Mouse (Mus musculus) spleen, adult 18-20 months (tissue): ENCODE results near the gene Zfp219.
"Not testable (repeated sequence)": the region's sequence is repeated elsewhere in the genome, so short reads cannot be mapped to it uniquely, and the experiment has no call there.

Source experiments
- DNase-seq, 2 experiments: peaks; one replicate each; pipeline ENCODE4 v3.0.0; 2022; ENCODE audit warnings: mixed read lengths in 2 of 2

Gene Zfp219

DNA sequence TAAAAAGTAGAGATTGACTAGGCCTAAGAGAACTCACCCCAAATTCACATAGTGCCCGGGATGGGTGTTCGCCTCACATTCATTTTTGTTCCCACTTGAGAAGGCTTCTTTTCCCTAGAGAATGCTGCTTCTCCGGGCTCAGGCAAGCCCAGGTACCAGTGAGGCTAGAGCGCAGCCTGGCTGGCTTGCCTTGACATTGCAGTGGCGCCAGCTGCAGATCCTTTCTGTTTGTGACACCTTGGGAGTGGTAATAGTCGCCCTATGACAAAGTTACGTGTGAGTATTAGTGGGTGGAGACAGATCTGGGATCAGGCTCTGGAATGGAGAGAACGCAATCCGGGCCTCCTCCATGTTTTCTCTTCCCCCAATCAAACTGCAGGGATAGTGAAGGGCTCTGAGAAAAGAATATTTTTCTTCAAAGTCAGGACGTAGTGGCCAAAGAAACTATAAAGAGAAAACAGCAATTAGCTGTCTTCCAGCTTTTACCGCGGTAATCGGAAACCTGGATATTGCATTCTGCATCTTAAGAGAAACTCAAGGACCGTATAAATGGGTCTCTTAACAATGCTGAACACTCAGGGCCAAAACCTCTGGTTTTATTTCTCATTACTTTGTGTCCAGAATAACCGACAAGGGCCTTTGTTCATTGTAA lies at the start of gene Zfp219:
Gene Zfp219 (minus strand): TSS at position 248 of the 652 bp plus-strand sequence.
- peak; percentile 37 to 51 for DNase-seq

GRCm38 (mm10) chr14:52066135-52066534 lies 45.6 kb upstream of the Zfp219 start:
- no peak for DNase-seq

- no peak for DNase-seq
These were observed 41.3 kb upstream of the Zfp219 start for GRCm38 (mm10) chr14:52061798-52062197.

GRCm38 (mm10) chr14:52060800-52061199 lies 40.3 kb upstream of the Zfp219 start:
- DNase-seq, result no peak

GRCm38 (mm10) chr14:52059982-52060381 lies 39.4 kb upstream of the Zfp219 start:
- no peak for DNase-seq

DNA sequence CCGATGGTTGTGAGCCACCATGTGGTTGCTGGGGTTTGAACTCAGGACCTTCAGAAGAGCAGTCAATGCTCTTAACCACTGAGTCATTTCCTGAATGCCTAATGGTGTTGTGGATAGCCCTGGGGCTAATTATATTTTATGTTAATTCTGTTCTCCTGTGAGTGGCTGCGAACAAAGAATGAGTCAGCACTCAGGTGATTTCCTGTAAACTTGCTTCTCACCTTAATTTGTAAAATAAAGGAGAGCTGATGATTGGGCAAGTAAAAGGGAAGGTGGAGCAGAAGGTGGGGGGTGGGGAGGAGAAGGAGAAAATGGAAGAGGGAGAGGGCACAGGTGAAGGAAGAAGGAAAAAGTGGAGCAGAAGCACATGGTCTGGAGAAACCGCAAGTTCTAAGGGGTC lies 32.2 kb upstream of the Zfp219 start:
- DNase-seq, result not testable (repeated sequence)

DNA sequence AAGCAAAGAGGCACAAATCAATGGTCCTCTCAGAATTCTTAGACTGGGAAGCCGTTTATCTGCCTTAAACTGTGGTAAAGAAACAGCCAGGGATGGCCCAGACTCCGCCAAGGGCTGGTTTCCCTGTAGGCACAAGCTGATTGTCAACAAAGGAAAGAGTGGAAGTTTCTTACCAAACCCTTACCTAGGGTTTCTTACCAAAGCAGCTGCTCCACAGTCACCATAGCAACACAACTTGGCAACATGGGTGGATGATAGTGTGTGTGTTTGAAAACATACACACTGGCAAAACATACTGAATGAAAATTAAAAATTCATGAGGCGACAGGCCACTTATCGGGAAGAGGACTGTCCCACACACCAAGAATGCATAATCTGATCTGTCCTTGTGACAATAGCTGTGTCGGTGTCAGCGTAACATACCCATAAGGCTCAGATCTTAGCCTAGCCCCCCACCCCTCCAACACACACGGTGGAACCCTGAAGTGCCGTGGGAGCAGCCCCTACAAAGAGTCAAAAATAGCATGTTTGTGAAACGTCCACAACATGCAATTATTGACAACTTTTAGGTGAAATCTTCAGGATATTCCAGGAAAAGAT lies 25.5 kb upstream of the Zfp219 start:
- DNase-seq, result no peak

GRCm38 (mm10) chr14:52044901-52045678 lies 24.6 kb upstream of the Zfp219 start:
- DNase-seq, result no peak

DNA sequence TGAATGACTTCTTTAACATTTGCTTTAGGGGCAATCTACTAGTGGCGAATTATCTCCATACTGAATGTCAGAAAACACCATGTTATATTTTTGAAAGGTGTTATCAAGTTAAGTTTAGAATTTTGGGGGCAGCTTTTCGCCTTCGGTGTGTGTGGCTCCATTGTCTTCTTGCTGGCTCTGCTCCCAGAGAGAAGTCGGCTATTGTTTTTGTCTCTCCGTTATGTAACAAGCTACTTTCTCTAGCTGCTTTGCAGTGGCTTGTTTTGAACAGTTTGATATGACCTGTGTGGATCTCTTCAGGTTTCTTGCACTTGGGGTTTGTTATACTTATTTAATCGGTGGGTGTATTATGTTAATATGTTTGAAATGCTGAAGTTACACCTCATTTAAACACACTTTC lies 22.9 kb upstream of the Zfp219 start:
- no peak for DNase-seq

- DNase-seq, result not testable (repeated sequence)
These were observed 21.8 kb upstream of the Zfp219 start, which contains the start of gene Olfr221 for GRCm38 (mm10) chr14:52042359-52042758. TSS of gene Olfr221 (minus strand) at chr14:52042459.

GRCm38 (mm10) chr14:52039332-52039731 lies 18.8 kb upstream of the Zfp219 start:
- DNase-seq, result no peak

DNA sequence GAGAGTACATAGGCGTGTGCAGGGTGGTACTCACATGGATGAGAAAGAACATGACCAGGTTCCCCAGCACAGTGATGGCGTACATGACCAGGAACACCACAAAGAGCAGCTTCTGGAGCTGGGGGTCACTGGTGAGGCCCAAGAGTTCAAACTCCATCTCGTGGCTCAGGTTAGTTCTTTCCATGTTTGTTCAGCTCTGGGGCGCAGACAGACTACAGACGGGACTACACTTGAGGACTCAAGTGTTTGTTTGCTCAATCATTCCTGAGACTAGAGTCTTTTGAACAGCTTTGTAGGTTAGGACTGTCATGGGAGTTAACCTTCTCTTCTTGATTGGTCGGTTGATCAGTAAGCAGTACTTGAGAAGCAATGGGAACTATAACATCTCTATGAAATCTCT lies 15.4 kb upstream of the Zfp219 start:
- no peak for DNase-seq

DNA sequence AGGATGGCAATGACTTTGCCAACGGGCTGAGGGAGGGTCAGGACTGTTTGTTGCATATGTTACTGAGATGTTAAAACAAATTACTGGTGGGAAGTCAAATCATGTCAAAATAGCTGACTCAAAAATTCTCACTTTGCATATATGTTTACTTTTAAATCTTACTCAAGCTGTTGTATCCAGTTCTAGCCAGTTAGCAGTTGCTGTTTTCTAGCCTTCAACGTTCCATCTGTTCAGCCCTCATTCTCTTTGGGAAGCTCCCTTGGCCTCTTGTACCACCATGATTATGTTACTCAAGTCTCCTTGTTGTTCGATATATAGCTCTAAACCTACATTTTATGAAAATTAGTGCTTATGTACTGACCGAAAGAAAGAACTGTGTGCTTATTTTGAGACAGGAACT lies 5.8 kb upstream of the Zfp219 start:
- DNase-seq, result no peak

- DNase-seq, result no peak
These were observed 3.6 kb upstream of the Zfp219 start for GRCm38 (mm10) chr14:52024133-52024532.

- DNase-seq, result peak; percentile 77 to 88
These were observed 2.4 kb upstream of the Zfp219 start for GRCm38 (mm10) chr14:52022709-52023459.

DNA sequence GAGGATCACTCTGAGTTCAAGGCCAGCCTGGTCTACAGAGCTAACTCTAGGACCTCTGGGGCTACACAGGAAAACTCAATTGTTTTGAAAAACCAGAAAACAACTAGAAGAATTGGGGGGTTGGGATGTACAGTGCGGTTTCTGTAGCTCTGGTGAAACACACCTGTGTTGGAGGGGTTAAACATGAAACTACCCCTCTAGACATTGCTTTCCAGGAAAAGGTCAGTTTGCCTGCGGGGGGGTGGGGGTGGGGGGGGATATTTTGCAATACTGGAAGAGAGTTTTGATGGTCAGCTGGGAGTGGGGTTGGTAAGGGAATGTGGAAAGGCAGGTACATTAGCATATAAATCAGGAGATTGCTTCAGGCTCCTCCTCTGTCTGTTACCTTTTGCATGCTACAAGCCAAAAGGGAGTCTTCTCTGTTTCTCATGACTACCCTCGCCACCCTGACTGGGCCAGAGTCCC lies 1.7 kb upstream of the Zfp219 start:
- no peak for DNase-seq

DNA sequence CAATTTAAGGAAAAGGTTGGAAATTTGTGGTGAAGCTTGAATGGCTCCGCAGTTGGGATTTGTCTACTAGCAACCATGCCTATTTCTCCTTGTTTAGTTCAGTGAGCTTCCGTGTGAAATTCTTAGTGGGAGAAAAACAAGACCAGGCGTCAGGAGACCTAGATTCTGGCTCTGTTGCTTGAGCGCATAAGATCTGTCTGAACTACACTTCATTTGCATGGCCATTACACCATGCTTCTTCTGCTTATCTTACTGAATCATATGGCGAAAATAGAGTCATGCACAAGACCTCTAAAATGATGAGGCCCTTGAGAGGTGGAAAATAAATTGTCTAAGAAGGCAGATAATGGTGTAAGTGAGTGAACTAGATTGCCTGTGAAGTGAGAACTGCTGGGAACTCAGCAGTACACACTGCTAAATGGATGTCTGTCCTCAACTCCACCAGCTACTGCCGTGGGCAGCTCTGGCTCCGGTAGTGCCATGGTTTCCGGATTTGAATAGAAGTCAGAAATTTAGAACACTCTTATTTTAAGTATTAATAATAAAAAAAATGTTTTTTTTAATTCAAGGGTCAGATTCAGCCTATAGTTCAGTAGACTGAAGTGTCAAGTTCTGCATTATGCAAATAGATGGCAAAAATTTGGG lies 1.2 kb upstream of the Zfp219 start:
- no peak for DNase-seq

- no peak for DNase-seq
These were observed 601 bp upstream of the Zfp219 start for GRCm38 (mm10) chr14:52021138-52021529.

DNA sequence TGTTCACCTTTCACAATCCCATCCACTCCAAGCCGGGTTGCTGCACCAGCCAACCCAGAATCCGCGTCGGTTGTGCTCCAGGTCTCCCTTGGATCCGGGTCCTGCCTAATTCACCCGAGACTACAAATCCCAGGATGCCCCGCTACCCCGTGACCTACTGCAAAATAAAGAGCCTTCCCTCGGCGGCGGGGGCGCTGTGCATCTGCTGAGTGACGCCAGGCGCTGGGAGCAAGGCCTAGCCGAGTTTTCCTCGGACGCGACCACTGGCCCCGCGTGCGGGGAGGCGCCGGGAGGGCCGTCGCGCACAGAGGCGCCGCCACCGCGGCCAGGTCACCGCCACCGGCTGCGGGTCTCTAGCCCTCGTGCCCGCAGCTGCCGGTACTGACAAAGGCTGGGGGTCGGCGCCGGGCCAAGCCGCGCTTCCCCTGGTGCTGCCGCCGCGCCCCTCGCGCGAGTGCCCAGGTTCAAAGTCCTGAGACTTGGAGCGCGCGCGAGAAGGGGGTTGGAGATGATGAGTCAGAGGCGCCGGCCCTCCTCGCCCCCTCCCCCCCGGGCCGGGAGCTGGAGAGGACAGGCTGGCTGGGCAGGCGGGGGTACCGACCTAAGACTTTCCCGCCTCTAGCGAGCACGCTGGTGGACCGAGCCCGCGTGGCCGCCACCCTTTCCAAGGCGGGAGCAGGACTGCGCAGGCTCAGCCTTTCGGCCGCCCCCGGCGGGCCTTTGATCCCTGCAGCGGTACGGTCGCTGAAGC lies 768 bp downstream of the Zfp219 start:
- peak; percentile 90 to 93 for DNase-seq

DNA sequence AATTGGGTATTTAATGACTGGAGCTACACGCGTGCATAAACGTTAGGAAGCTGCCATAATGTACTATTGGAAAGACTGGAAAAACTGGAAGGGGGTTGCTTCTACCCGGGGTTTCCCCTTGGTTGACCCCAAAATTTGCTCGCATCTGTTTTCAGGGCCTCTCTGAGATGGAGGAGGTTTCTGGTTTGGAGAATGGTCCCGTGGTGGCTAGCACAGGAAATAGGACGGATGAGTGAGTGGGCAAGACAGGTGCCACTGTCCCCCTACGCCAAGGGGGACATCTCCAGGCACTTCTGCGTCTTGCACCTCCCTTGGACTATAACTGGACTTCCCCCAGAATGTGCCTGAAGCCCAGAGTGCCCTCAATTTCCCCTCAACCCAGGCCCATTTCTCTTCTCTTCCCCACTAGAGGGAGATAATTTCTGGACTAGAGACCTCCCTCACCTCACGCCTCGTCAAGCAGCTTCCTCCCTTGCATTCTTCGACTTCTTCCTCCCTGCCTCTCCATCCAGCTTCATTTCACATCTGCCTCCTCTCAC lies 1.4 kb downstream of the Zfp219 start:
- no peak for DNase-seq

DNA sequence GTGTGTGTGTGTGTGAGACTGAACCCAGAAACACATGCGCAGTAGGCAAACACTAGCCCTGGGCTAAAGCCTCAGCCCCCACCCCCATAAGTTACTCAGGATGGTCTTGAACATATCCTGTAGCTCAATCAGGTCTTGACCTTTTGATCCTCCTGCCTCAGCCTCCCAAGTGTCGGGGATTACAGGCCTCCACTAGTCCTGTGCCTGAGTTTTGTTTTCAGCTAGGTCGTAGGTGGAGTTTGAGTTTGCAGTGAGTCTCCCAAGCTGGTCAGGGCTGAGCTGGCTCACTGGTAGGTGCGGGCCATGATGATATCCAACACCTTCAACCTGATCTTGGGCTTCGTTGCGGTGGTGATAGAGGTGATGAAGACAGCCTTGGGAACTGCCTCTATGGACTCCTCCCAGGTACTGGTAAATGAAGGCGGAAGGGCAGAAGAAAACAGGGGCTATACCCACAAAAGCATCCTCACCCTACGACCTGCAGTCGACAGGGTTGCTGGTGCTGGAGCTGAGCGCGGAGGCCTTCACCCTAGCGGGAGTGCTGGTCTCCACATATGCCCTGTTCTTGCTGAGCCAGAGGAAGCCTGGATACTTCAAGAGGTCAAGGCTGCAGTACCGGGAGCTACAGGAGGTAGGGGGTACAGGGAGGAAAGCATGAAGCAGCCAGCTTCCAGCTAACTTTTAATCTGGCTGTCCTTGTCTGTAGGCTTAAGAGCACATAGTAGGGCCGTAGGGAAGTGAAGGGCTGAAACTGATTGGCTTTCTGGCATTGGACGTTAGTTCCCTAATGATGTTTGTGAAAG lies 2.1 kb downstream of the Zfp219 start:
- no peak for DNase-seq
